Mouse (Mus musculus) hindlimb bud, embryonic 11.5 days (tissue): ENCODE measurements at regions not wholly inside any gene's neighbourhood (a gene's known extent, or its start where the extent isn't known, plus 50 kb on each side); places are given as distances from the start of the nearest gene placed in this dataset.

Source experiments
- DNase-seq: peaks from one replicate; pipeline ENCODE4 v3.0.0-alpha.2; 2012; ENCODE audit warnings: low read depth, low spot score; ENCODE audit errors: extremely low spot score

DNA sequence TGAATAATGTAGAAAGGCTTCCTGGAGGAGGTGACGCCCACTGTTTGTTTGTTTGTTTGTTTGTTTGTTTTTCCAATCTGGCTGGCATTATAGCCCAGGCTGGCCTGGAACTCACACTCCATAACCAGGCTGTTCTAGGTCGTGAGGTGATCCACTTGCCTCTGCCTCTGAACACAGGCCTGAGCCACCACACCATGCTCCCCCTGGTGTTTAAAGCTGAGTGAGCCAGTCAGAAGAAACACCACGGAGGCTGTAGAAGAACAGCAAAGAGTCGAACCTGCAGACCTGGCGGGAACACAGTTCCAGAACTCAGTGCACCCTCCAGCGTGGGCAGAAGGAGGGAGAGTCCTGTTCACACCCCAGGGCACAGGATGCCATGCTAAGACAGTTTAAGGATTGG lies 310.5 kb downstream of the Matn1 start:
- no peak for DNase-seq

GRCm38 (mm10) chr4:131261236-131261635 lies 317.1 kb downstream of the Matn1 start:
- DNase-seq, result no peak

- no peak for DNase-seq
Measured at GRCm38 (mm10) chr4:131262909-131263308, 318.7 kb downstream of the Matn1 start.

DNA sequence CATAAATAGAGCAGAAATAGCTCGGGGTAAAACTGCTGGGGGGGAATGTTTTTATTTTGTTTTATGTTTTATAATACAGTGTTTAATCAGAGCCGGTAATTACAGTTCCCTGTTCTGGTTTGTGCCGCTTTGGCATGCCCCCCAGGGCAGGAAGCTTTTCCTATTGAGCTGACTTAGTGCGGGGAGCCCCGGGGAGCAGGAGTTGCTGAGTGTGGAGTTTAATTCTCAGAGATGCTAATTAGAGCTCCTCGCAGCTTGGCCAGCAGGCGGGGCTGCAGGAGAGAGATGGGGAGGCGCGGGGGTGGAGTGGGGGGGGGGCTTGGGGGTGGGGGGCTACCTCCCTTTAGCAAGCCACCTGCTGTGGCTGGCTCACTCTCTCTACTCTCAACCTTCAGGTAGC lies 322.6 kb downstream of the Matn1 start:
- no peak for DNase-seq

- no peak for DNase-seq
Measured at GRCm38 (mm10) chr4:131267760-131268159, 323.6 kb downstream of the Matn1 start.

DNA sequence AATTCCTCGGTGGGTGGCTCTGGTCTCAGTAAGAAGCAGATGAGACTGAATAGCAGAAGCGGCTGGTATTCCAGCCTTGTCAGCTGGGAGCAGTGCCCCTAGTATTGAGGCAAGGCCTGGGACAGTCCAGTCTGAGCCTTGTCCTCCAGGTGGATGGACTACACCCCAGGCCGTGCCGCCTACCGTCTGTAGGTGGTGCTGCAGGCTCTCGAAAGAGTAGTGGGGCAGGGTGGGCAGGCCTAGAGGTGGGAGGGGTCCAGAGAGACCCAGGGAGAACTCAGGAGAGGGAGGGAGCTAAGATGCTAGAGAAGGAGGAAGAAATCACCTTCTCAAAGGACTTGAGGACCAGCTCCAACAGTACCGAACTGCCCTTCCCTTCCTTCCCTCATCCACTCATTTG lies 326.0 kb downstream of the Matn1 start:
- no peak for DNase-seq

DNA sequence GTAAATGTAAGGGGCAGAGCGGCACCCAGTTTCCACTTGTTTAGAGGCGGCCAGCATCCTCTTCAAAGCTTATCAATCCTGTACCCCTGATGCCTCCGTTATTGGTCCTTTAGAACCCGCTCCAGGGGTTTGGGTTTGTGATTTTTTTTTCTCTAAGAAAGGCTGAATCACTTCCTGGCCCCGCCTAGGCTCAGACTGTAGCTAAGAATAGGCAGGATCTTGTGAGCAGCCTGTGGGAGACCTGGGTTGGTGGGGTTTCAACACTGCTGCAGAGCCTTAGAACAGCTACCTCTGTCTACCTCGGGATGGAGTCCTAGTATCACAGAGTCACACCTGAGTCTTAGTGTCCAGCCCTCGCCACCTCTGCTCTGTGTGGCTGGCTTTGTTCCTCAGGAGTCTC lies 327.9 kb downstream of the Matn1 start:
- DNase-seq, result no peak

- DNase-seq, result no peak
Measured at GRCm38 (mm10) chr4:131293560-131293959, 349.4 kb downstream of the Matn1 start.

DNA sequence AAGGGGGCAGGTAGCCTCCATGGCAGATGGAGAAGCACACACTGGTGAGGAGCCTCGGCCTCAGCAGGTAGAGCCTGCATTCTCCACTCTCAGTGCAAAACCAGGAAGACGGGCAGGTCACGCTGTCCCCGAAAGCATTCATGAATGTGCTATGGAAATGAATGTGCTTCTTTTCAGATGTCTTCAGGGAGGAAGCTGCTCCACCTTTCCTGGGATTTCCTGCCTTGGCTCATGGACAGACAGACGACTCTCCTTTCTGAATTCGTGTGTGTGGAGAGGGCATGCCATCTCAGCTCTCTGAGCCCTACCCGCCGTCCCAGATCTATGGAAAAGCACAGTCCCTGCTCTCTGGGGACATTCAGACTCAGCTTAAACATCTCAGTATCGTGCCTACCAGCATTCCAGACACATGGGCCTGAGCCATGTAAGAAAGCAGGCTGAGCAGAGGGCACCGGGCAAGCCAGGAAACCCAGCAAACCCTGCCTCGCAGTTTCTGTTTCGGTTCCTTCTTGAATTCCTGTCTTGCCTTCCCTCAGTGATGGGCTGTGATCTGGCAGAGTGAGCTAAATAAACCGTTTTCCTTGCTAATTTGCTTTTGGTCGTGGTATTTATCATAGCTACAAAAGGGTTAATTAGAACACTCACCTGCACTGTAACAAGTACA lies 354.0 kb downstream of the Matn1 start:
- DNase-seq, result no peak

DNA sequence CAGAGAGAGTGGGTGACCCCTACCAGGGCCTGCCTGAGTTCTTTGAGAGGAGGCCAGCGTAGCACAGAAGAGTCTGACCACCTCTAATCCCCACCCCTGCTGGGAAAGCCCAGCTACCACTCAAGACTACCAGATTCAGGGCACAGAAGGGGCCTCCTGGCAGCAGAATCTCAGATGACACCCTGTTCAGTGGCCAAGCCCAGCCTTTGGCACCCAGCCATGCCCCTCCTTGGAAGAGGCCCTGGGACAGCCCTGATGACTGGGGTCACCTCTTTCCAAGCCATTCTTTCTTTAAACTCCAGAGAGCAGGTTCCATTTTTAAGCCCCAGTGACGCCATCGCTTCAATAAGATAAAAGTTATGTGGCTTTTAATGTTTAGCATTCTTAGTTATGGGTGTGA lies 359.8 kb downstream of the Matn1 start:
- no peak for DNase-seq

- no peak for DNase-seq
Measured at GRCm38 (mm10) chr4:131304361-131304777, 360.2 kb downstream of the Matn1 start.

DNA sequence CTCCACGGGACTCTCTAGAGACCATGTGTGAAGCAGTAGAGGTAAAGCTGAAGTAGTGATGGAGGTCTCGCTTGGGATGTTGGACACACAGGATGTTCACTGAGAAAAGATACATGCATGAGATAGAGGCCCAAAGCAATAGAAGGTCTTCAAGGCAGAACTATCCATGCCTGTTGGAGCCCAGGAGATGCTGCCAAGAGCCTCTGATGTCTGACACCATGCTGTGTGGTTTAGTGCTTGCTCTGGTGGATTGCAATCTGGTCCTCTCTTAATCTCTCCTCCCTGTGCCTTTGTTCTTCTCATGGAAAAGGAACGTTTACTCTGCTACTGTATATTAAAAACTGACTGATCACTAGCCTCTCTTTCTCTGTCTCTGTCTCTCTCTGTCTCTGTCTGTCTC lies 370.0 kb downstream of the Matn1 start:
- no peak for DNase-seq

DNA sequence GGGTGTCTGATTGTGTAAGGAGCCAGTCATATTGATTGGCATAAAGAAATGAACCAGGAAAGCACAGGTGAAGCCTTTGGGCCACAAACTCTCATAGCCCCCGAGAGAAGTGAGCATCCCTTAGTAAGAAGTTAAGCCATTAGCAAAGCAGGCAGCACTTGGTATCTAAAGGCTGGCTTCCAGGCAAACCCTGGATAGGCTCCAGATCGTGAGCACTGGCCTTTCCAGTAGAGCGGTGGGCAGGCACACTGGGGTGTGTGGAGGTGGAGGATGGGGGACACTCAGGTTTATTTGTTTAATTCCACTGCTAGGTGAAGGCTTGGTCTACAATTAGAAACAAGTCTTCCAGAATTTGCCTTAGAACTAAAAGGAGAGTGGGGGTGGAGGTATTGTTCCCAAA lies 371.9 kb downstream of the Matn1 start:
- DNase-seq, result no peak

- no peak for DNase-seq
Measured at GRCm38 (mm10) chr4:131322323-131322722, 378.1 kb downstream of the Matn1 start.

- no peak for DNase-seq
Measured at GRCm38 (mm10) chr4:131324486-131324885, 380.3 kb downstream of the Matn1 start.

DNA sequence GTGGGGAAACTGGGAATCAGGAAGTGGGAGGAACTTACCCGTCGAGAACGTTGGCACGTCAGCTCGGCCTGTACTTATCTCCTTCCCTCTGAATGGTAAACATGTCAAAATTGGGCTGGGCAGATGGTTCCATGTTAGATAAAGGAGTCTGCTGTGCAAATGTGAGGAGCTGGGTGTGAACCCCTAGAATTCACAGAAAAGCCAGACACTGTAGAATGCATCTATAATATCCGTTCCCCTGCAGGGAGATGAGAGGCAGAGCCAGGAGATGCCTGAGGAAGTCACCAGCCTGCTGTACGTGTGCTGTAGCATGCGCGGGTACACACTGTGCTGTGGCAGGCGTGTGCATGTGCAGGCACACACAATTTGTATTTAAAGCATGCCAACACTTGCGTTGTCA lies 381.0 kb downstream of the Matn1 start:
- DNase-seq, result no peak

DNA sequence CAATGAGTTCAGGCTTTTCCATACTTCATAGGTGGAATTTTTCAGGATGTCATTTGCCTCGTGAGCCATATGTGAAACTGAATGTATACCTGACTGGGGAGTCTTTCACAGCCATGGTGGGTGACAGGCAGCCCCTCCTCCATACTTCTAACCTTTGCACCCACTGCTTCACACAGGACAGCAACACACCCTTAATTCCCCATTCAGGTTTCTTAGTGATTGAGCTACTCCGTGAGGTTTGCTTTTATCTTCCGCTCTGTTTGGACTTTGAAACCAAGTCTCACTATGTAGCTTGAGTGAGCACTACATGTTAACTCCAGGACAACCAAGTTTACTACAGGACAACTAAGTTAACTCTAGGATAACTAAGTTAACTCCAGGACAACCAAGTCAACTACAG lies 381.4 kb downstream of the Matn1 start:
- DNase-seq, result no peak

GRCm38 (mm10) chr4:131329398-131329797 lies 385.2 kb downstream of the Matn1 start:
- no peak for DNase-seq

GRCm38 (mm10) chr4:131331646-131332045 lies 387.5 kb downstream of the Matn1 start:
- no peak for DNase-seq

GRCm38 (mm10) chr4:131336801-131337200 lies 392.6 kb downstream of the Matn1 start:
- no peak for DNase-seq

GRCm38 (mm10) chr4:131340993-131341695 lies 397.0 kb downstream of the Matn1 start:
- no peak for DNase-seq

DNA sequence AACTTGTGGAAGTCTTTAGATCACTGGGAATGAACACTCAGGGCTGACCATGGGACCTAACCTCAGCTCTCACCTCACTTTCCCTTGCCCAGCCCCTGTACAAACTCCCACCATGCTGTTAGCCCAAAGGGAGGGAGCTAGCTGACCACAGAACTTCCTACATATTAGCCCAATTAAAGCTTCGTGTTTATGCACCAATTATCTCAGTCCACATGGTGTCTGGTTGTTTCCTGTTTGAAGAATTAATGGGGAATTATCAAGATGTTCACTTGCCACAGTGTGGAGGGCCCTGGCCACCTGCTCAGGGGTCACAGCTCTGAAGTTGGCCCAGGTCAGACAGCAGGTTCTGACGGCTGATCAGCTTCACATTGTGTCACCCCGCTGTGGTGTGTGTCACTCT lies 402.5 kb downstream of the Matn1 start:
- DNase-seq, result no peak

DNA sequence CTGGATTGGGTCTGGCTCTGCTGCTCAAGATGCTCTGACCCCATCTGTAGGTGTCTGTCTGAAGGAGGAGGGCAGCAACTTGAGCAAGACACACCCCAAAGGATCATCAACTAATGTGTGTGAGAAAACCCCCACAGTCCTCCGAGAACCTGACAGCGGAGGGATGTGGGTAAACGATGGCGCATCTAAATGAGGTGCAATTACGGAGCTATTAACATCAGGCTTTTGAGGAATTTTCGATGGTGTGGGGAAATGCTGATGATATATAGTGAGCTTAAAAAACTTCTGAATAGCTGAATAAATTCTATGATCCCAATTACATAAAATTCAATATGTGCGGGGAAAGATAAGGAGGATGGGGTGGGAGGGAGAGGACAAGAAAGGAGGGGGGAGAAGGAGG lies 406.1 kb downstream of the Matn1 start:
- no peak for DNase-seq
